Mouse (Mus musculus) E14TG2a.4 (cell line): Measurements from ENCODE around the gene Plekha8.

Source experiments
- CTCF ChIP-seq: conservative IDR thresholded peaks from 2 replicates; pipeline ENCODE4 v1.5.1; 2014; ENCODE audit warnings: low read length
- NANOG ChIP-seq: IDR thresholded peaks from 2 replicates; pipeline ENCODE4 v1.6.1; 2014; ENCODE audit warnings: borderline replicate concordance, low read length, mixed read lengths

GRCm38 (mm10) chr6:54554341-54555110 is 40.4 kb upstream of the Plekha8 start:
- TF ChIP-seq CTCF (no peak), NANOG (no peak)
